Mouse (Mus musculus) olfactory bulb, adult 2 months (tissue): ENCODE results near the gene Palld. TPM values are rescaled to one million over a fixed set of nuclear protein-coding genes. Genes with fewer than 3 reads are reported as not detected.

ENCODE experiments used
- H3K27ac ChIP-seq: fragments of 200-500 bp; 2 replicates; pipeline ENCODE4 v1.5.1; 2012; ENCODE audit warnings: low read depth, low read length; ENCODE audit not compliant: insufficient read depth
- H3K4me1 ChIP-seq: fragments of 200-500 bp; 2 replicates; pipeline ENCODE4 v1.6.1; 2012; ENCODE audit warnings: low read length; ENCODE audit not compliant: control insufficient read depth, insufficient read depth
- H3K4me3 ChIP-seq: fragments of 200-500 bp; 2 replicates; pipeline ENCODE4 v1.5.1; 2012; ENCODE audit warnings: mild to moderate bottlenecking, low read depth, low read length, moderate library complexity; ENCODE audit not compliant: insufficient read depth
- CTCF ChIP-seq: fragments of 200-500 bp; IDR thresholded peaks from 2 replicates; pipeline ENCODE4 v1.5.1; 2012; ENCODE audit warnings: low read depth, mild to moderate bottlenecking, low read length, moderate library complexity; ENCODE audit not compliant: insufficient read depth
- POLR2A ChIP-seq: fragments of 200-500 bp; IDR thresholded peaks from 2 replicates; pipeline ENCODE4 v1.6.1; 2012; ENCODE audit warnings: mild to moderate bottlenecking, low read depth, low read length, moderate library complexity; ENCODE audit not compliant: insufficient read depth
- WGBS: fragments of 180-500 bp; shearing (Covaris S2); methylation state at CpG from one replicate; pipeline ENCODE4 v1.1.7; 2018; 5-methylcytosine and 5-hydroxymethylcytosine counted together
- polyA plus RNA-seq: library from polyadenylated mRNA; stranded (reverse); fragments of >200 nt; gene quantifications from 2 replicates; pipeline ENCODE4 v1.2.4, GENCODE M21; 2012; ENCODE audit warnings: low replicate concordance; ENCODE audit not compliant: missing spikeins, insufficient read depth, insufficient read length

Palld gene
- polyA plus RNA-seq, 1 experiment, result not detected

DNA sequence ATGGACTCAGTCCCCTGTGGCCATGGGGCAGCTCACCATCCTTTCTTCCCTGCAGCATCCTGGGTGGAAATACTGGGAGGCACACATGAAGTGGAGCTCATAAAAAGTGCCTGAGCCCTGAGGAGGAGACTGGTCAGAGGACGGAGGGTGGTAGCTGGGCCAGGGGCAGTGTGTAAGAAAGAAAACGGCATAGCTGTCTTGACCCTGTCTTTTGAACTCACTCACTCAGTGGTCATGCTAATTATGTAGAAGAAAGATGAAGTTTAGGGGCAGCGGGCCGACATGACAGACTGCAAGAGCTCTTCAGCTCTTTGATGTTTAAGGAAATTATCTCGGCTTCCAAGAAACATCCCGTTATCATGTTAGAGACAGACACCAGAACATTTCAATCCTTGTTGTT is 235.6 kb downstream of the Palld start:
- WGBS, result 55% methylated on average over 6 of the region's 6 CpGs
- no peak for TF ChIP-seq CTCF
- TF ChIP-seq POLR2A, result no peak
- Histone ChIP-seq H3K4me1 (no peaks in the 10 kb centered on the region), H3K4me3 (no peak overlapping the region), H3K27ac (no peak overlapping the region)

DNA sequence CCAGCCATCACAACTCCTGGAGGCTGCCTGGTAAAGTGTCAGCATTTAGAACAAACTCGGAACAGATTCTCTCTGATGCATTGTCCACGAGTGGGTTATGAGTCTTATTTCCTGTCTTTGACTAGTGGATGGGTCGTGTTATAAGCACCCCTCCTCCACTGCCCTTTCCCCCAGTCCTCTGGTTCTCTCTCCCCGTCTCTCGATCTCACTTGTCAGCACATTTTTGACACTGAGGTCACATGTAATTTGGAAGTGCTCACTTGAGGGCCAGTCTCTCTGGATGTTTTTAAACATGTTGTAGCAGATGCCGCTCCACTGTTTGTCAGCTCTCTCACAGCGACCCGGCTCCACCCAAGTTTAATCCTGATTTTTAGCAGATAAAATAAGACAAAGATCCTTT is 237.5 kb downstream of the Palld start:
- TF ChIP-seq POLR2A (no peak), CTCF (no peak)
- no peak overlapping the region for H3K27ac ChIP-seq
- H3K4me3 ChIP-seq, result no peak overlapping the region
- whole genome bisulfite sequencing, result 68% methylated on average over 8 of the region's 8 CpGs
- H3K4me1 ChIP-seq, result no peaks in the 10 kb centered on the region

- H3K27ac ChIP-seq, result no peak overlapping the region
- no peak overlapping the region for H3K4me3 ChIP-seq
- H3K4me1 ChIP-seq, result no peaks in the 10 kb centered on the region
- 90% methylated on average over 6 of the region's 6 CpGs for WGBS
- no peak for TF ChIP-seq POLR2A
- TF ChIP-seq CTCF, result no peak
These were observed 238.3 kb downstream of the Palld start for GRCm38 (mm10) chr8:61664162-61664561.

DNA sequence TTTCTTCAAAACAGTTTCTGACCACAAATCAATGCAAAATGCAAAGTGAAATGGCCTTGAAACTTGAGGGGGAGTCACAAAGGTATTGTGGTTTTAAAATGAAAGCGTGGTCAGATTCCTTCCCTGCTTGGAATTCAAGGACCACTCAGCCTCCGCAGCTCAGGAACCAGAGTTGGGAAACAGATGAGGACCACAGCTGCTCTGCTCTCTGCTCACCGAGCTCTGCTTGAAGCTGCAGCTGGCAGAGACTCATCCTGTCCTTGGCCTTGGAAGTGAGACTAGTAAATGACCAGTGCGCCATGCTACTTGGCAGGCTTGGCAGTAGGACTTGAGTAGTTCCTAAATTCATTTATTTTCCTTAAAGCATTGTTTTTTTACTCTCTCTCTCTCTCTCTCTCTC is 239.7 kb downstream of the Palld start:
- Histone ChIP-seq H3K4me1 (no peaks in the 10 kb centered on the region), H3K27ac (no peak overlapping the region), H3K4me3 (no peak overlapping the region)
- no peak for TF ChIP-seq POLR2A
- no peak for TF ChIP-seq CTCF
- 84% methylated on average over 4 of the region's 4 CpGs for WGBS

DNA sequence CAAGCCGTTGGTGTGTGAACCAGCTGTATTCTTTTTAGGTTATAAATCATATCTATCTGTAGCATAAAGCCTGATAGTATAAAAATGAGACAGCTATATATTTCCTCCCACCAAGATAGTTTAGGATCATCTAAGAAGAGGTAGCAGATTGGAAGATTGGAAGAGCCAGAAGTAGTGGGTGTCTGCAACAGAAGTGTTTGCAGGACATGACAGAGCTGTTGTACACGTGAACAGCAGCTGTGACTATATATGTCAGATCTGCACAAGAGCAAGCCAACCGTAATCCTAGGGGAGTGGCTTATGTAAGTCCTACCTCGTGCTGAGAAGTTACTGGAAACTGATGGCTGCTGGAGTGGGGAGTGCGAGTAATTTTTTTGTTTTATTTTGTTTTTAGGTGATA is 240.9 kb downstream of the Palld start:
- Histone ChIP-seq H3K4me3 (no peak overlapping the region), H3K27ac (no peak overlapping the region), H3K4me1 (no peaks in the 10 kb centered on the region)
- no peak for TF ChIP-seq CTCF
- TF ChIP-seq POLR2A, result no peak
- WGBS, result 93% methylated on average over 5 of the region's 5 CpGs

- Histone ChIP-seq H3K27ac (no peak overlapping the region), H3K4me3 (no peak overlapping the region), H3K4me1 (no peaks in the 10 kb centered on the region)
- 92% methylated on average over 5 of the region's 5 CpGs for WGBS
- TF ChIP-seq CTCF (no peak), POLR2A (no peak)
These were observed 241.5 kb downstream of the Palld start for GRCm38 (mm10) chr8:61660961-61661360.

DNA sequence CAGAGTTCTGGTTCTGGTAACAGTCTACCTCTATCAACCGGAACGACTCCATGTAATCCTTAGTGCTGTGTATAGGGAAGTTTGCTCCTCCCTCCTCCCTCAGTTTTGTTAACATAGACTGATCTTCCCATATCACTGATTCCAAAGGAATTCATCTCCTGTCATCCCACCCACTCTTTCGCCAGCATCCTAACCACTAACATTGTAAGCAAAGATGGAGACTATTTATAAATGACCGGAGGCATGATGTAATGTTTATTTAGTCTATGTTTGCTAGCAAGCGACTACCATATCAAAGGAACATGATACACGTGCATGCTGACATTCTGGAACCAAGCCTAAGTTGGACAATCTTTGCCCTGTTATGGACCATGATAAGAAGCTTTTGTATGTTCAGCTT is 250.5 kb downstream of the Palld start:
- TF ChIP-seq CTCF (no peak), POLR2A (no peak)
- WGBS, result 90% methylated on average over 6 of the region's 6 CpGs
- no peak overlapping the region for H3K4me3 ChIP-seq
- no peaks in the 10 kb centered on the region for H3K4me1 ChIP-seq
- no peak overlapping the region for H3K27ac ChIP-seq

DNA sequence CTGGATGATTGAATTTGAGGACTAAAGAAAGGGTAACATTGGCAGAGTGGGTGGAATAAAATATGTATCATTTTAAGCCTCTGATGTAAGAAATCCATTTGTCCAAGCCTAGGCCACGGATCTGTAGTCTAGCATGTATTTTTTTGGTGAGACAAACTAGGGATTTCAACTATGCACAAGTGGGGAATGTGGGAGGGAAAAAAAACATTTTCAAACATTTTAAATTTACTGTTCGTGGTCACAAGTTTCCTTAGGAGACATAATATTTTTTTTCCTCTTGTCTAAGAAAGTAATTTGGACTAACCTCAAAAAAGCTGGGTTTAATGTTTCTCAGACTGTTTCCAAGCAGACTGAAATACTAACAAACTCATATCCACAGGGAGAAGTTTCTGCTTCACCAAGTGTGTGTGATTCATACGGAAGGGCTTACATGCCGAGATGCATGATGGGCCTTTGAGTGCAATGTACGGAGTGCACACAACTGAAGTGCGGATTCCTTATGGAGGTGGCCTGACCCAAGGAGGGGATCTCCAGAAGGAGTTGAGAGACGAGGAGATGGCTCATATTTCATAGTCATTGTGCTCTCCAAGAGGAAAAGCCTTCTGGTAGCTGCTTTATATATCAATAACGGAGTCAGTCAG is 256.2 kb downstream of the Palld start:
- TF ChIP-seq CTCF, result no peak
- no peak for TF ChIP-seq POLR2A
- Histone ChIP-seq H3K4me1 (no peaks in the 10 kb centered on the region), H3K27ac (no peak overlapping the region), H3K4me3 (no peak overlapping the region)
- WGBS, result 89% methylated on average over 8 of the region's 8 CpGs

DNA sequence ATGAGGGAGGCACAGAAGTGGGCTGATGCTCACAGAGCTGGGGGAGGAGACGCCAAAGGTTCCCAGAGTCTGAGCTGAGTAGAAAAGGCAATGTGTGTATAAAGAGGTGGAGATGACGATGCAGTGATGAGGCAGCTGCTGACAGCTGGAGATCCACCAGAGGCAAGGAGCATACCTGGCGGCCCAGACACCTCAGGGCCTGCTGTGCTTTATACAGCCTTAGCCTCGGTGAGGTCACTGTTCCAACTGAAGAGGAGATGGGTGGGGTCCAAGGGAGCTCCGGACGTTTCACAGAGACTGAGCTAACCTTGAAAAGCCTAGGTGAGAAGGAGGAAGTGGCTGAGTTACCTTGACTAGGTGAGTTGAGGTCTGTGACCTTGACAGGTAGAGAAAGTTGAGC is 256.8 kb downstream of the Palld start:
- no peak for TF ChIP-seq CTCF
- TF ChIP-seq POLR2A, result no peak
- Histone ChIP-seq H3K4me3 (no peak overlapping the region), H3K4me1 (no peaks in the 10 kb centered on the region), H3K27ac (no peak overlapping the region)
- 83% methylated on average over 6 of the region's 6 CpGs for WGBS

DNA sequence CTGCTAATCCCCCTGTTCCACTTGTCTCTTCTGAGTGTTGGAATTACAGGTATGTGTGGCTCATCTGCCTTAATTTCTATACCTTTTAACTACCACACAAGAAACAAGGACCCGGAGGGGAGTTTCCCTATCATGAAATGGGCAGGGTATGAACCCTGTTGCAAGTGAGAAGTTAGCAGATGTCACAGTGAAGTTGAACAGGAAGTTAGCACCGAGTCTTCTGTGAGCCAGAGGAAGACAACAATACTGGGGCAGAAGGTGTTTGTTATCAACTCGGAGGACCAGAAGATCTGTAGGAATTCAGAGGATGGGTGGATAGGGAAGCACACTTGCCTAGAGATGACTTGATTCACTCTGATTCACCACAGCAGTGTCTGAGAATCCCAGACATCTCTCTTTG is 259.3 kb downstream of the Palld start:
- TF ChIP-seq POLR2A, result no peak
- TF ChIP-seq CTCF, result no peak
- Histone ChIP-seq H3K27ac (no peak overlapping the region), H3K4me1 (no peaks in the 10 kb centered on the region), H3K4me3 (no peak overlapping the region)
- 83% methylated on average over 3 of the region's 3 CpGs for WGBS
